Mouse (Mus musculus) right cerebral cortex, postnatal 36 days (tissue): ENCODE measurements around the gene Tmem43.
A peak's percentile ranks its signal among the peaks of the same experiment; 100 is the strongest.

Experiments
- DNase-seq, 2 experiments: peaks; one replicate each; pipeline ENCODE4 v3.0.0; 2022; ENCODE audit warnings: low spot score in 2 of 2, mixed read lengths in 1 of 2

The Tmem43 gene

DNA sequence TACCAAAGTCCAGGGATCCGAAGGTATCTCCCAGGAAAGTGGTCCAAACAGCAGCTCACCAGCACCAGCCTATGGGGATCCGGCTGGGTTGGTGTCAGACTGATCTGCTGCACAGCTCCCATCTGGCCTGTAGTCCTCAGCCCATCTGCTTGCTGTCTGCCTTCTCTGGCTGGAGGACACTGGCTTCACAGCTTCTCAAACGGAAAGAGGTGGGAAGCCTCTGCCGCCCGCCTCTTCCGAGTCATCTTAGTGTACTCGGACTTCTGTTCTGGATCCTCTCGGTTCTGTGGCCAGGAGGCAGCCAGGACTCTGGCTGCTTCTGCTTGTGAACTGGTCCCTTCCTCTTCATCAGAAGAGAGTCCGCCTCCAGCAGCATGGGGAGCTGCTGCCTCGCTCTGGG, 16.4 kb downstream of the Tmem43 start:
- DNase-seq, result peak; percentile 39 to 53

DNA sequence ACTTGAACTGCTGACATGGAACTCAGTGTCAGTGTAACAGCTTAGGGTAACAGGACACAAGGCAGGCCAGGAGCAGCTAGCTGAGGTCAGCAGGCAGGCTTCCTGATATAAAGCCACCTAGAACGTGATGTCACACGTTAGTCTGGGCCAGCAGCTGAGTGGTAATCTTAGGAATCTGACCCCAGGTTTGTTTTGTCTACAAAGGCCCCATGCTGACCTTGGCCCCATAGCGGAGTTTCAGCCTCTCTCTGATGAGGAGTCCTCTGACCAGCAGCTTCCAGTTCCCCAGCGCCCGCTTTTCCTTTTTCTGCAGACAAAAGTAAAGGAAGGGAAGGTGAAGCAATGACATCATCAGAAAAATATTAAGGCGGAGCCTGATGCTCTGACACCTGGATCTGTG, 17.5 kb downstream of the Tmem43 start:
- DNase-seq, result no peak

- no peak for DNase-seq
Observed at GRCm38 (mm10) chr6:91493053-91493452, 19.6 kb downstream of the Tmem43 start.

DNA sequence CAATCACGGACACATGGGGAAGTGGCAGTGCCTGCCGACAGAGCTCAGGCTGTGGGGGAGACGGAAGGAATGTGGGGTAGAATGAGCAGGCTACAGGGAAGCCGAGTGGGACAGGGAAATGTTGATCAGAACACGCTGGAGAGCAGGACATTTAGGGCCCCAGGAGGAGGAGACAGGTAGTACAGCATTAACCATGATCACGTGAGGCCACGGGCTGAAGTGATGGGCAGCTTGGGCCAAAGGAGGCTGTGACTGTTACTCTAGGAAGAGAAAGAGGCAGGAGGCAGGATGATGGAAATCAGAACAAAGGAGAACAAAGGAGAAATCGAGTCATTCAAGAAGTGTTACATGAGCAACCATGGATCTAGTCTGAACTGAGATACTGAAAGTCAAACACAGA, 21.0 kb downstream of the Tmem43 start:
- no peak for DNase-seq

DNA sequence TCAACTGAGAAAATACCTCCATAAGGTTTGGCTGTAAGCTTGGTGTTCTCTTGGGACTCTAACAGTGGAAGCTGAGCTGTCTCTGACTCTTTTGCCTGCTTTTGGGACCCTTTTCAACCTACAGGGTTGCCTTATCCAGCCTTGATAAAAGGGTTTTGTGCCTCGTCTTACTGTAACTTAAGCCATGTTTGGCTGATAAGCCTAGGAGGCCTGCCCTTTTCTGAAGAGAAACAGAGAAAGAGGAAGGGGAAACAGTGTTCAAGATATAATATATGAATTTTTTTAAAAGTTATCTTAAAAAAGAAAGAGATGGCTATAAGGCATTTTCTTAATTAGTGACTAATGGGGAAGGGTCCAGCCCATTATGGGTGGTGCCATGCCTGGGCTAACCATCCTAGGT, 29.8 kb downstream of the Tmem43 start:
- no peak for DNase-seq

- DNase-seq, result no peak
Observed at GRCm38 (mm10) chr6:91506036-91506435, 32.5 kb downstream of the Tmem43 start.

DNA sequence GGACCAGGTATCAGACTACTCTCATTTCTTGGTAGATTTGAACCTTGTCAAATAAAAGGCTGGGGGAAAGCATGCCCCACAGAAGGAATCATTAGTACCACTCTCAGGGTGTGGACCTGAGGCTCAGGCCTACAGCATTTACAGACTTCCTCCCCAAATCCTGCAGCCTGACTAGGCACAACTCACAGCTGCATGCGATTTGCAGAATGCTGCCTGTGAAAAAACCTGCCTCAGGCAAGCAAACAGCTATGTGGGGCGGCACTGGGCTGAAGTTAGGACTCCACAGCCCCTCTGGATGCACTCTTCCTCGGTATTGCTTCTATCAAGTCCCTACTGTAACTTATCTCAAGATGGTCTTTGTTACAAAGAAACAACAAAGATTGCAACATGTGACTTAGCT, 34.5 kb downstream of the Tmem43 start:
- no peak for DNase-seq

DNA sequence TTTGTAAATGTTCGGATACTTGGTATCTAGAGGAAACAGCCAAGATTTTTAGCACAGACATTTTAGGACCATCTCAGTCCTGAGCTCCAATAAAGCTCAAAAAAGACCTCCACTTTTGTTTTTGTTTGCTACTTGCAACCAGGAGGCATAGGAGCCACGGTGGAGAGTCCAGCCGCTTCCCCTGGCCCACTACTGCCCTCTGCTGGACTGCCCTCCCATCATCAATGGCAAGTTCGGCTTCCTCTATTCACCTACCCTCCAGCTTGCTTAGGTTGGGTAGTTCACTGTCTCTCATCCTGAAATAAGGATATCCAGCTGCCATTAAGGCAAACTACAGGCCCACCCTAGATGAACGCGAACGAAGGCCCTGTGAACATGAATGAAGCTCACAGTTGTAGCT, 35.8 kb downstream of the Tmem43 start:
- DNase-seq, result no peak

DNA sequence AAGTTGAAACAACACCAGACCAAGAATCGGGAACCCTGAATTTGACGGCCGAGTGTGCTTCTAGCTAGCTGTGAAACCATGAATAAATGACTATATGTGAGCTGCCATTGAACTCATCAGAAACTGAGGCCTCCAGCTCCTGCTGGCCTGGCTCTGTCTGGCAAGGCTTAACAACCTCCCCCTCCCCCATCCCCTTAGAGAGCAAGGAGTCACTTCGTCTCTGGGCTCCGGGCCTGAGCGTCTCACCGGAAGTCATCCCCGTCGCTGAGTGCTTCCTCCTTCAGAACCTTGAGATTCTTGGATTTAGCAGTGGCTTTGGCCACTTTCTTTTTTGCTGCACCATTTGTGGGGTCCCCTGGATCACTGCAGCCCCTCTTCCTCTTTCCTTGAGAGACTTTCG, 36.7 kb downstream of the Tmem43 start:
- no peak for DNase-seq

DNA sequence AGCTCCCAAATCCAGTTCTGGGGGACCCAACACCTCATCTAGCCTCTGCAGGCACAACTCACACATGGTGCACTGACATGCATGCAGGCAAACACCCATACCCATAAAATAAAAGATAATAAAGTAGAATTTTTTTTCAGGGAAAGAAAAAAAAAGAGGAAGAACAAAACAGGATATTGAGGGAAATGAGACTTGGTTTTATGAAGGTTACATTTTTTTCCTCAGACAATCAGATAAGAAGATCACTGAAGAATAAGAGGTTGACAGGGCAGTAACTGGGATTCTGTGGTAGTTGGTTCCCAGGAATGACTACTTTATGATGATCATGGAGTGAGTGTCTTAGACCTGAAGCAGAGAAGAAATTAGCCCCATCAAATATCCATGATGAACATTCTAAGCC, 40.6 kb downstream of the Tmem43 start:
- DNase-seq, result no peak

GRCm38 (mm10) chr6:91514737-91515362, 41.3 kb downstream of the Tmem43 start:
- DNase-seq, result no peak

GRCm38 (mm10) chr6:91515545-91516449, 42.3 kb downstream of the Tmem43 start, which contains the start of the genes Xpc and Lsm3:
Gene Xpc, minus strand, starts transcription at chr6:91515888.
Gene Lsm3, plus strand, starts transcription at chr6:91515928.
- peak; percentile 95 to 97 for DNase-seq

GRCm38 (mm10) chr6:91518454-91519020, 45.0 kb downstream of the Tmem43 start:
- DNase-seq, result peak in 1 of 2 experiments; percentile 50

- DNase-seq, result no peak
Observed at GRCm38 (mm10) chr6:91522816-91523215, 49.3 kb downstream of the Tmem43 start.

GRCm38 (mm10) chr6:91525544-91525943, 52.0 kb downstream of the Tmem43 start:
- DNase-seq, result no peak

DNA sequence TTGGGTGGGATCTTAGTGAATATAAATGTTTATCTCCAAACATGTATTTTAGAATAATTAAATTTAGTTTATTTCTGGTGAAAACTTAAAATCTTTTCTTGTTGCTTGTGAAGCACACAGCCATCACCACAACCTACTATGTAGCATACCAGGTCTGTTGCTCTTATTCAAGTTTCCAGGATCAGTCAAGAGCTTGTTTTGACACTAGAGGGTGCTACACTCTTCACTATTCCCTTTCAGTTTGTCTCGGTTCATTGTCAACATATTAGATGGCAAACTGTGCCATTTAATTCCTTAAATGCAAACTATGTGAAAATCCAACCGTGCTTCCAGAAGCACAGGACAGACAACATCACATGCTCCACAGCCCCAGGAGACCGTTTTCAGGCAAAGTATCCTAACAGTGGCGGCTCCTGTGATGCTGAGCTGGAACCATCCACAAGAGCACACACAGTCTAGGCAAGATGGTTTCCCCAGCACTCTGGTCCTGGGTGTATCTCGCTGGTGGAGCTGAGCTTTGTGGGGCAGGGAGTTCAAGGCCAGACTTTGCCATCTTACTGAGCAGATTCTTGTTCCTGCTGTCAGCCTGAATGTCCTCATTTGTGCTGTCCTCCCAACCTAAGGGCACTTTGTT, 53.8 kb downstream of the Tmem43 start:
- no peak for DNase-seq

DNA sequence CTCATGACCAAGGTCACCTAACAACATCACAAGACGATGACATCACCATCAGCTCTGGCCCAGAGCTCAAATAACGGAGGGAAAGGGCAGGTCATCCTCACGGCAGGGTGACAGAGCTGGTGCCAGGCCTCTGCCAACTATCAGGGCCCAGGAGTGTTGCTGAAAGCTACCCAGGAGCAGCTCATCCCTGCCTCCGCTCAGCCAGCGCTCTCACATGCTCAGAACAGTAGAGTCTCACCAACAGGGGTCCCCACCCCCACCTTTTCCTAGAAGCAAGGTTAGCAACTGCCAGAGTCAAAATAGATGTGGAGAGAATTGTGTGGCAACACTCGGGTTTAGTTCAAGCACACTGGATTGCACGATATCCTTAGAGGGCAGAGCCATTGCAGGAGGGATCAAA, 54.8 kb downstream of the Tmem43 start:
- DNase-seq, result no peak

DNA sequence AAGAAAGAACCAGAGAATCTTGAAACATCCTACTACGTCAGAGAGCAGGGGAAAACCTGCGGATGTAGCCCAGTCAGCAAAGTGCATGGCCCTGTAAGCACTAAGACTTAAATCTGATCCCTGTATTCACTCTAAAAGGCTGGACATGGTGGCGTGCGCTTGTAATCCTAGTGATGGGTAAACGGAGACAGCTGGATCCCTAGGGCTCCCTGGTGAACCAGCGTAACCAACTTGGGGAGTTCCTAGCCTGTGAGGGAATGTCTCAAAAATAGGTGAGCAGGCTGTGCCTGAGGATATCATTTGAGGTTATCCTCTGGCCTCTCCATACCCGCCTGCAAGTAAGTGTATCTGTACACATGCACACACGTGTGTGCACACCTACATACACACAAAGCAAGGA, 57.2 kb downstream of the Tmem43 start:
- no peak for DNase-seq

- no peak for DNase-seq
Observed at GRCm38 (mm10) chr6:91531276-91531675, 57.8 kb downstream of the Tmem43 start.

DNA sequence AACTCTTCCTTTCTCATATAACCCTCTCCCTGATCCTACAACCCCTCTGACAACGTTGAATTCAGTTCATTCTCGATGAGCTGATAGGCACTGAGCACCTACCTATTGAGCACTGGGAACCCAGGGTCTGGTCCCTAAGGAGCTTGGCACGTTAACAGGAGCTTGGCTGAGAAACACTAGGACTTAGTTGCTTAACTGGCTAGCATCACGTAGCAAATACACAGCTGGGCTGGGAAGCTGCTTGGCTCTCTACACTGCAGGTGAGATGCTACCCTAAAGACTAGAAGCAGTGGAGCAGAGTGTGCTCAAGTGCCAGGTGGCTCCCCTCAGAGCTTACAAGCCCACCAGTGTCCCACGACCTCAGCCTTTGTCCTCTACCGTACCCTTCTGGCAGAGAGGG, 59.2 kb downstream of the Tmem43 start:
- DNase-seq, result no peak

GRCm38 (mm10) chr6:91533359-91533758, 59.9 kb downstream of the Tmem43 start:
- no peak for DNase-seq

DNA sequence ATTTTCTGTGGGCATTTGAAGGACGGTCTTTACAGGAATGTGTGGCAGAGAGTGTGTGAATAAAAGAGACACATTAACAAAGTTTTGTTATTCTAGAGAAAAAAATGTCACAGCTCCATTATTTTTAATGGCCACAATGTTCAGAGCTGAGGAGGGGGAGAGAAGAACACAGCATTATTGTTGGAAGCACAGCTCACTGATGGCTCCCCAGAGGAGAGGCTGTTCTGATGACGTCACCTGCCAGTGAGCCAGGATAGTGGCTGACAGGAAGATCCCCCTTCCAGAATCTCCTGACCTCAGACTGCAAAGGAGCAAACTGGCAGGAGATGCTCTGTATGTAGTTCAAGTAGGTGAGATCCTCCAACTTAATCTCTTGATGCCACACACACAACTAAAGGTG, 60.3 kb downstream of the Tmem43 start:
- DNase-seq, result no peak
